Mouse (Mus musculus) midbrain, embryonic 14.5 days (tissue): ENCODE results near the gene Nptn. TPM values are rescaled to one million over a fixed set of nuclear protein-coding genes. Genes with fewer than 3 reads are reported as not detected.
A peak's percentile ranks its signal among the peaks of the same experiment; 100 is the strongest.

Experiments
- ATAC-seq: fragments of 200-750 bp; cut with Nextera tagmentation; 2 replicates; pipeline ENCODE4 v1.8.0; 2017; ENCODE audit warnings: moderate number of reproducible peaks, moderate library complexity; ENCODE audit not compliant: low FRiP score, low TSS enrichment
- DNase-seq: peaks from one replicate; pipeline ENCODE4 v3.0.0-alpha.2; 2015
- H3K27ac ChIP-seq: fragments of 300-500 bp; sonication (generic); replicated peaks from 2 replicates; pipeline ENCODE4 v1.5.1; 2014; ENCODE audit warnings: mild to moderate bottlenecking, low read depth, low read length, moderate library complexity
- H3K27me3 ChIP-seq: fragments of 300-500 bp; sonication (generic); 2 replicates; pipeline ENCODE4 v1.6.1; 2014; ENCODE audit warnings: low read length, control low read depth, mixed read lengths; ENCODE audit not compliant: control insufficient read depth, insufficient read depth
- H3K36me3 ChIP-seq: fragments of 300-500 bp; sonication (generic); 2 replicates; pipeline ENCODE4 v1.6.1; 2014; ENCODE audit warnings: low read length, control low read depth; ENCODE audit not compliant: control insufficient read depth, insufficient read depth
- H3K4me1 ChIP-seq: fragments of 300-500 bp; sonication (generic); 2 replicates; pipeline ENCODE4 v1.6.1; 2014; ENCODE audit warnings: mild to moderate bottlenecking, antibody characterized with exemption, low read length, control low read depth; ENCODE audit not compliant: control insufficient read depth, insufficient read depth
- H3K4me2 ChIP-seq: fragments of 300-500 bp; sonication (generic); 2 replicates; pipeline ENCODE4 v1.6.1; 2014; ENCODE audit warnings: mild to moderate bottlenecking, low read length, moderate library complexity
- H3K4me3 ChIP-seq: fragments of 300-500 bp; sonication (generic); replicated peaks from 2 replicates; pipeline ENCODE4 v1.5.1; 2014; ENCODE audit warnings: low read depth, low read length
- H3K9ac ChIP-seq: fragments of 300-500 bp; sonication (generic); replicated peaks from 2 replicates; pipeline ENCODE4 v1.6.1; 2014; ENCODE audit warnings: mild to moderate bottlenecking, low read length, moderate library complexity
- H3K9me3 ChIP-seq: fragments of 300-500 bp; sonication (generic); 2 replicates; pipeline ENCODE4 v1.6.1; 2016; ENCODE audit warnings: low read length, control low read depth, mixed read lengths; ENCODE audit not compliant: control insufficient read depth
- WGBS: fragments of 180-500 bp; shearing (Covaris S2); extraction: QIAGEN DNeasy Blood & Tissue Kit; methylation state at CpG from one replicate; pipeline ENCODE4 v1.1.7; 2014; 5-methylcytosine and 5-hydroxymethylcytosine counted together
- polyA plus RNA-seq: library from polyadenylated mRNA; unstranded; fragments of >200 nt; fragmentation: Nextera tagmentation; extraction: Ambion mirVana; gene quantifications from 2 replicates; pipeline ENCODE4 v1.2.1, GENCODE M21; 2014

Gene Nptn
- polyA plus RNA-seq, 1 experiment from 2014 or later: 179 TPM

DNA sequence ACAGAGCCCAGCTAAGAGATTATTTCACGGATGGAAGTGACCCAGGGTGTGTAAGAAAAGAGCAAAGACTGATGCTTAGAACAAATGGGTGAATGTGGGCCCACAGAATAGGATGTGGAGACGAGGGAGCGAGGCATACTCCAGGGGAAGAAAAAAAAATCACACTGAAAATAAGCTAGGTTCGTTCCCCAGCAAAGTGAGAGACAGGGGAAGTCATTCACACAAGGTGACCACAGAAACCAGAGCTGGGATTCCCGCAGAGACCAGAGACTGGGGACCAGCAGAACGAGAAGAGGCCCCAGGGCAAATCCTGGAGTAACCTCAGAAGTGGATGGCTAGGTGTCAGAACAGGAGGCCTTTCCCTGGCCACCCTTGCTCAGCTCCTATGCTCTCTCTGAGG, 36.6 kb upstream of the Nptn start:
- DNase-seq: no peak
- 77% methylated on average over 6 of the region's 6 CpGs for WGBS
- no peak overlapping the region for H3K27ac ChIP-seq

GRCm38 (mm10) chr9:58546630-58547360, 35.2 kb upstream of the Nptn start:
- Histone ChIP-seq H3K4me3 (no peak overlapping the region), H3K4me1 (peaks cover 11% of the 10 kb centered on the region; the same call in 1 of the 2 replicates), H3K27me3 (no peaks in the 10 kb centered on the region), H3K36me3 (no peaks in the 10 kb centered on the region), H3K9me3 (no peaks in the 10 kb centered on the region), H3K9ac (no peak overlapping the region), H3K4me2 (no peak overlapping the region), H3K27ac (peak overlapping the region; percentile 37; the same call in 1 of the 2 replicates)
- DNase-seq: no peak
- 71% methylated on average over 11 of the region's 11 CpGs for WGBS
- ATAC-seq: no peak

More for the DNA sequence above, 36.6 kb upstream of the Nptn start:
- ATAC-seq: no peak
- no peaks in the 10 kb centered on the region for H3K36me3 ChIP-seq
- H3K9me3 ChIP-seq: no peaks in the 10 kb centered on the region
- H3K9ac ChIP-seq: no peak overlapping the region
- H3K4me2 ChIP-seq: no peak overlapping the region
- H3K4me1 ChIP-seq: peaks cover 11% of the 10 kb centered on the region; the same call in 1 of the 2 replicates
- H3K27me3 ChIP-seq: no peaks in the 10 kb centered on the region
- no peak overlapping the region for H3K4me3 ChIP-seq

DNA sequence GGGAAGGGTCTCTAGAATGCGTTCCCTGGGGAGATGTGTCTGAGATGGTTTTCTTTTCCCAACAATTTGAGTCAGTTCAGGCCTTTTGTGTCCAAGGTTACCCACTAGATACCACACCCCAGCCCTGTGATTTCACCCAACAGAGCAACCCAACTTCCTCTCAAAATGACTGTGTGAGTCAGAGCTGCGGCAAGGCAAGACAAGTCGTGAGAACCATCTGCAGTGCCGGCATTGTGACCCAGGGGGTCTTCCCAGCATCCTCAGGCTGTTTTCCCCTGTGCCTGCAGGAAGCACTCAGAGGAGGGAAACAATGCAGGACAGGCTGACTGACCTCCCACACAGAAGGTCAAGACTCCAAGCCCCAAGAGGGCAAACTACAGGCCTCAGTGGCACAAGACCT, 33.1 kb upstream of the Nptn start:
- Histone ChIP-seq H3K4me2 (no peak overlapping the region), H3K36me3 (no peaks in the 10 kb centered on the region), H3K27ac (no peak overlapping the region), H3K9me3 (no peaks in the 10 kb centered on the region), H3K9ac (no peak overlapping the region), H3K27me3 (no peaks in the 10 kb centered on the region), H3K4me3 (no peak overlapping the region), H3K4me1 (peaks cover 30% of the 10 kb centered on the region)
- 48% methylated on average over 4 of the region's 4 CpGs for WGBS
- DNase-seq (no peak), ATAC-seq (no peak)

DNA sequence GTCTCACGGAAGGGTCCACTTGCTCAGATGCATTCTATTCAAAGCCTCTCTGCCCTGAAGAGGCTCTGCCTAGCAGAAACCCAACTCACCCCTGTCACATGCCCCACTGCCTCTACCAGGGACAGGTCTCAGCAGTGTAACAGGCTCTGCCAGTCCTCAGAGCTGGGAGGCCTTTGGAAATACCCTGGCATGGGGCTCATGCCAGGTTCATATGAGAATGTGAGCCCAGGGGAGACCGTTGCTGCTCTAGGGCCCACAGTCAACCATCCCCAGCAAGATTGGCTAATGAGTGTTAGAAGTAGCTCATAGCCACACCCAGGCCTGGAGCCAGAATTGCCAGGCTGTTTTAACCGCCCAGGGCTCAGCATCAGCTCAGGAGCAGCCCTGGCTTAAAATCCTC, 32.3 kb upstream of the Nptn start:
- Histone ChIP-seq H3K9me3 (no peaks in the 10 kb centered on the region), H3K36me3 (no peaks in the 10 kb centered on the region), H3K9ac (no peak overlapping the region), H3K27ac (no peak overlapping the region), H3K4me2 (no peak overlapping the region), H3K4me1 (peaks cover 33% of the 10 kb centered on the region), H3K4me3 (no peak overlapping the region), H3K27me3 (no peaks in the 10 kb centered on the region)
- DNase-seq (no peak), ATAC-seq (no peak)
- WGBS: 86% methylated on average over 3 of the region's 3 CpGs

DNA sequence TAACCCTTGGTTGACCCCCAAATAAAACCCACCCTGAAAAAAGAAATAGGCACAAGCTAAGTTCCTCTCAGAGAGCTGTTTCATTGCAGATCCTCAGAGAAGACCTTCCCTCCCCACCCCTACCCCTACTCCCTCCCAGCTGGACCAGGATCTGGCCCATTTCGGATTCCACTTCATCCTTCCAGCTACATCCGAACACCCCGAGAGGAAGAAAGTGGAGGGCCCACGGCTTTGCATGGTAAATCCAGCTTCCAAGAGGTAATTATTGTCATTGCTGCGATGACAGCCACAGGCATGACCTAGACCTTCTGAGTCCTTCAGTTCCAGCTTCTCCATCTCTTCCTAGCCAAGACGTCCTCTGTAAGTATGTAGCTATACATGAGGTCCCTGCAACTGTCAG, 31.1 kb upstream of the Nptn start:
- Histone ChIP-seq H3K27ac (no peak overlapping the region), H3K27me3 (no peaks in the 10 kb centered on the region), H3K4me2 (no peak overlapping the region), H3K4me1 (peaks cover 37% of the 10 kb centered on the region), H3K4me3 (no peak overlapping the region), H3K9ac (no peak overlapping the region), H3K9me3 (no peaks in the 10 kb centered on the region), H3K36me3 (no peaks in the 10 kb centered on the region)
- WGBS: 92% methylated on average over 6 of the region's 6 CpGs
- no peak for ATAC-seq
- DNase-seq: no peak

GRCm38 (mm10) chr9:58552083-58552482, 30.0 kb upstream of the Nptn start:
- Histone ChIP-seq H3K36me3 (no peaks in the 10 kb centered on the region), H3K27ac (no peak overlapping the region), H3K9ac (no peak overlapping the region), H3K4me1 (peaks cover 40% of the 10 kb centered on the region), H3K9me3 (no peaks in the 10 kb centered on the region), H3K4me2 (no peak overlapping the region), H3K27me3 (no peaks in the 10 kb centered on the region), H3K4me3 (no peak overlapping the region)
- ATAC-seq (no peak), DNase-seq (no peak)
- 84% methylated on average over 9 of the region's 9 CpGs for WGBS

GRCm38 (mm10) chr9:58554056-58554907, 27.8 kb upstream of the Nptn start:
- DNase-seq (peak; percentile 71), ATAC-seq (no peak; the same call in 1 of the 2 replicates)
- Histone ChIP-seq H3K27ac (peak overlapping the region; percentile 99), H3K9me3 (no peaks in the 10 kb centered on the region), H3K4me3 (peak overlapping the region; percentile 85), H3K9ac (peak overlapping the region; percentile 98), H3K4me1 (peaks cover 35% of the 10 kb centered on the region), H3K4me2 (peak overlapping the region; percentile 80), H3K36me3 (no peaks in the 10 kb centered on the region), H3K27me3 (no peaks in the 10 kb centered on the region)
- 16% methylated on average over 23 of the region's 23 CpGs for WGBS

- peak within 1 kb of the TSS; percentile 98 for H3K9ac ChIP-seq
- DNase-seq: peak; percentile 90
- peak within 1 kb of the TSS; percentile 85 for H3K4me3 ChIP-seq
- ATAC-seq: peak; percentile 81
- H3K36me3 ChIP-seq: no peaks in the 10 kb centered on the region
- no peaks in the 10 kb centered on the region for H3K9me3 ChIP-seq
- under 1% methylated on average over 63 of the region's 68 CpGs for WGBS
- peak within 1 kb of the TSS; percentile 80 for H3K4me2 ChIP-seq
- H3K27me3 ChIP-seq: no peaks in the 10 kb centered on the region
- peaks cover 35% of the 10 kb centered on the region for H3K4me1 ChIP-seq
- H3K27ac ChIP-seq: peak within 1 kb of the TSS; percentile 99
These were observed 26.9 kb upstream of the Nptn start, which contains the start of gene Cd276 for GRCm38 (mm10) chr9:58554908-58555684. Gene Cd276 (minus strand): TSS chr9:58555437.
